Mouse (Mus musculus) forebrain, embryonic 11.5 days (tissue): ENCODE measurements around the gene Olfr432. TPM values are rescaled to one million over a fixed set of nuclear protein-coding genes. Genes with fewer than 3 reads are reported as not detected.

Experiments
- ATAC-seq: fragments of 200-750 bp; cut with Nextera tagmentation; replicated peaks from 2 replicates; pipeline ENCODE4 v1.8.0; 2017; ENCODE audit warnings: moderate TSS enrichment; ENCODE audit not compliant: low FRiP score
- DNase-seq: peaks from one replicate; pipeline ENCODE4 v3.0.0-alpha.2; 2017; ENCODE audit warnings: low spot score
- H3K27ac ChIP-seq: fragments of 300-500 bp; sonication (generic); 2 replicates; pipeline ENCODE4 v1.5.1; 2014; ENCODE audit warnings: low read depth, low read length
- H3K27me3 ChIP-seq: fragments of 300-500 bp; sonication (generic); 2 replicates; pipeline ENCODE4 v1.6.1; 2014; ENCODE audit warnings: mild to moderate bottlenecking, low read length, mixed read lengths; ENCODE audit not compliant: control insufficient read depth, insufficient read depth
- H3K36me3 ChIP-seq: fragments of 300-500 bp; sonication (generic); 2 replicates; pipeline ENCODE4 v1.6.1; 2014; ENCODE audit warnings: mild to moderate bottlenecking, low read length, moderate library complexity, mixed read lengths; ENCODE audit not compliant: control insufficient read depth, insufficient read depth
- H3K4me1 ChIP-seq: fragments of 300-500 bp; sonication (generic); replicated peaks from 2 replicates; pipeline ENCODE4 v1.6.1; 2014; ENCODE audit warnings: low read length, mixed read lengths; ENCODE audit not compliant: control insufficient read depth, insufficient read depth
- H3K4me2 ChIP-seq: fragments of 300-500 bp; sonication (generic); 2 replicates; pipeline ENCODE4 v1.6.1; 2014; ENCODE audit warnings: low read depth, mild to moderate bottlenecking, low read length, moderate library complexity, mixed read lengths; ENCODE audit not compliant: severe bottlenecking
- H3K4me3 ChIP-seq: fragments of 300-500 bp; sonication (generic); 2 replicates; pipeline ENCODE4 v1.5.1; 2014; ENCODE audit warnings: low read depth, low read length
- H3K9ac ChIP-seq: fragments of 300-500 bp; sonication (generic); 2 replicates; pipeline ENCODE4 v1.6.1; 2014; ENCODE audit warnings: low read length
- H3K9me3 ChIP-seq: fragments of 300-500 bp; sonication (generic); 2 replicates; pipeline ENCODE4 v1.6.1; 2016; ENCODE audit warnings: low read length, mixed read lengths; ENCODE audit not compliant: control insufficient read depth
- whole genome bisulfite sequencing: fragments of 180-500 bp; shearing (Covaris S2); extraction: QIAGEN DNeasy Blood & Tissue Kit; methylation state at CpG from one replicate; pipeline ENCODE4 v1.1.7; 2014; 5-methylcytosine and 5-hydroxymethylcytosine counted together
- polyA plus RNA-seq: library from polyadenylated mRNA; unstranded; fragments of >200 nt; fragmentation: Nextera tagmentation; extraction: Ambion mirVana; gene quantifications from 2 replicates; pipeline ENCODE4 v1.2.1, GENCODE M21; 2014

Olfr432 gene
- polyA plus RNA-seq, 1 experiment from 2014 or later: not detected

GRCm38 (mm10) chr1:174084031-174084430, 35.0 kb downstream of the Olfr432 start, which contains the start of gene Olfr429:
Gene Olfr429 (plus strand): TSS chr1:174084331.
- Histone ChIP-seq H3K27me3 (no peaks in the 10 kb centered on the region), H3K4me1 (no peaks in the 10 kb centered on the region), H3K9ac (no peak within 1 kb of the TSS), H3K9me3 (no peaks in the 10 kb centered on the region), H3K36me3 (no peaks in the 10 kb centered on the region), H3K4me3 (no peak within 1 kb of the TSS), H3K4me2 (no peak within 1 kb of the TSS), H3K27ac (no peak within 1 kb of the TSS)
- WGBS: 92% methylated on average over 2 of the region's 2 CpGs
- no peak for DNase-seq
- no peak for ATAC-seq

DNA sequence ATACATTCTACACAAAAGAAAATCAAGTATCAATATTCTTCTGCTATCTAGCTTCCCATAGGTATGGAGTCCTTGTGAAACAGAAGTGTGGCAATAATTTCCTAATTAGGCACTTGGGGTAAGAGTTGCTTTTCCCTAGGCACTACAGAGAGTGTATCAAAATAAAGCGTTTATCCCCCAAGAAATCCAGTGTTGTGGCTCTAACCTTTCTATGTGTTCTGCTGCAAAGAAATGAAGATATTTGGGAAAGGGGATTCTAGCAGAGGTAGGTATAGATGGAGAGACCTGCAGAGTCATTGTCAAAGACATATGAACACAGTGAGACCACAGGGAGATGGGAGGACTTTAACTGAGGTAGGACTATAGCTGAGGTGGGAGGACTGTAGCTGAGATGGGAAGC, 47.6 kb downstream of the Olfr432 start, which contains the start of gene Olfr427:
Gene Olfr427 (plus strand): TSS at position 301 of the 400 bp plus-strand sequence.
- no peak within 1 kb of the TSS for H3K4me3 ChIP-seq
- no peak within 1 kb of the TSS for H3K27ac ChIP-seq
- DNase-seq (no peak), ATAC-seq (no peak)
- no peak within 1 kb of the TSS for H3K4me2 ChIP-seq
- no peaks in the 10 kb centered on the region for H3K4me1 ChIP-seq
- H3K9ac ChIP-seq: no peak within 1 kb of the TSS
- no peaks in the 10 kb centered on the region for H3K9me3 ChIP-seq
- WGBS: 88% methylated on average over 1 of the region's 1 CpGs
- no peaks in the 10 kb centered on the region for H3K27me3 ChIP-seq
- no peaks in the 10 kb centered on the region for H3K36me3 ChIP-seq

GRCm38 (mm10) chr1:174103735-174104134, 54.7 kb downstream of the Olfr432 start:
- DNase-seq (no peak), ATAC-seq (no peak)
- H3K9ac ChIP-seq: no peak overlapping the region
- no peak overlapping the region for H3K4me2 ChIP-seq
- no peak overlapping the region for H3K4me3 ChIP-seq
- no peaks in the 10 kb centered on the region for H3K36me3 ChIP-seq
- WGBS: 63% methylated on average over 2 of the region's 2 CpGs
- no peaks in the 10 kb centered on the region for H3K27me3 ChIP-seq
- no peaks in the 10 kb centered on the region for H3K9me3 ChIP-seq
- no peak overlapping the region for H3K27ac ChIP-seq
- H3K4me1 ChIP-seq: no peaks in the 10 kb centered on the region

Other genes starting within 250 kb of the Olfr432 start
- 0.51 TPM in 1 of 2 replicates, not detected in the other for gene Ifi211, start 136.2 kb upstream of the Olfr432 start, polyA plus RNA-seq
- 0.65 TPM in 1 of 2 replicates, not detected in the other for gene Mndal, start 106.7 kb upstream of the Olfr432 start, polyA plus RNA-seq
- 0.09 TPM in 1 of 2 replicates, not detected in the other for gene Ifi203, start 106.5 kb upstream of the Olfr432 start, polyA plus RNA-seq
- not detected in 2 replicates for gene Ifi202b, start 66.5 kb upstream of the Olfr432 start, polyA plus RNA-seq
- not detected in 2 replicates for gene Ifi205, start 17.4 kb upstream of the Olfr432 start, polyA plus RNA-seq
- not detected in 2 replicates for gene Olfr433, start 8.5 kb upstream of the Olfr432 start, polyA plus RNA-seq
- not detected in 2 replicates for gene Olfr430, start 17.4 kb downstream of the Olfr432 start, polyA plus RNA-seq
- gene Olfr429, start 35.1 kb downstream of the Olfr432 start, polyA plus RNA-seq: not detected in 2 replicates
- not detected in 2 replicates for gene Olfr427, start 47.7 kb downstream of the Olfr432 start, polyA plus RNA-seq
- gene Olfr231, start 72.0 kb downstream of the Olfr432 start, polyA plus RNA-seq: 0.36 and 0.57 TPM in 2 replicates
- not detected in 2 replicates for gene Olfr424, start 82.3 kb downstream of the Olfr432 start, polyA plus RNA-seq
- gene Olfr420, start 106.4 kb downstream of the Olfr432 start, polyA plus RNA-seq: not detected in 2 replicates
- 2.7 and 3.5 TPM in 2 replicates for gene Spta1, start 123.6 kb downstream of the Olfr432 start, polyA plus RNA-seq
- gene Olfr419, start 202.9 kb downstream of the Olfr432 start, polyA plus RNA-seq: not detected in 2 replicates